ENCODE assay signal across 8 mouse cellular contexts in the genomic region with DNA sequence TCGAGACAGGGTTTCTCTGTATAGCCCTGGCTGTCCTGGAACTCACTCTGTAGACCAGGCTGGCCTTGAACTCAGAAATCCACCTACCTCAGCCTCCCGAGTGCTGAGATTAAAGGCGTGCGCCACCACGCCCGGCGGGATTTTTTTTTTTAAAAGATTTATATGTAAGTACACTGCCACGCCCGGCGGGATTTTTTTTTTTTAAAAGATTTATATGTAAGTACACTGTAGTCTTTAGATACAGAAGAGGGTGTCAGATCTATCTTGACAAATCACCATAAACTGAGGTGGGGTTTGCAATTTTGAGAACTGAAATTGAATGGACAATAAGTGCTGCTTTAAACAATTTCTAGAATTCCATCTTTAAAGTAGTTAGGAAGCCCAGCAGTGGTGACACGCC. TPM values are rescaled to one million over a fixed set of nuclear protein-coding genes. Genes with fewer than 3 reads are reported as not detected.
A peak's percentile ranks its signal among the peaks of the same experiment; 100 is the strongest.
DNase-seq lines count a peak whose midpoint lies in the region; ATAC-seq and TF ChIP-seq lines count a peak whose summit lies in the region.

No protein-coding gene starts in this region.

- ATAC-seq in hindbrain, embryonic 12.5 days (ENCODE audit: low FRiP score), result no peak
- no peak for ATAC-seq in midbrain, embryonic 11.5 days (ENCODE audit: low FRiP score)
- ATAC-seq in megakaryocyte, adult 5-6 weeks (ENCODE audit: poor library complexity, severe bottlenecking), result no peak
- no peak for ATAC-seq in inflammation-experienced regulatory T-cells, adult 6 months

- H3K4me1 ChIP-seq in heart, embryonic 10.5 days, result peaks cover 19% of the 10 kb centered on the region
- H3K4me1 ChIP-seq in E14TG2a.4 (replicated peaks; ENCODE audit: low read depth, low read length), result peaks cover 56% of the 10 kb centered on the region
- peaks cover 33% of the 10 kb centered on the region for H3K4me1 ChIP-seq in hindbrain, embryonic 12.5 days
- H3K4me1 ChIP-seq in midbrain, embryonic 11.5 days (ENCODE audit: control insufficient read depth, insufficient read depth, low read length), result peaks cover 24% of the 10 kb centered on the region

- H3K9ac ChIP-seq in hindbrain, embryonic 12.5 days, result no peak overlapping the region
- no peak overlapping the region for H3K9ac ChIP-seq in midbrain, embryonic 11.5 days (ENCODE audit: low read length)

- H3K27ac ChIP-seq in heart, embryonic 10.5 days, result no peak overlapping the region
- peak overlapping the region; percentile 87; the same call in 1 of the 2 replicates for H3K27ac ChIP-seq in hindbrain, embryonic 12.5 days
- peak overlapping the region; percentile 76; the same call in 1 of the 2 replicates for H3K27ac ChIP-seq in midbrain, embryonic 11.5 days (ENCODE audit: low read depth, low read length)

- H3K27me3 ChIP-seq in heart, embryonic 10.5 days (ENCODE audit: insufficient read depth, poor library complexity, severe bottlenecking), result no peaks in the 10 kb centered on the region
- peaks cover 8% of the 10 kb centered on the region for H3K27me3 ChIP-seq in E14TG2a.4 (ENCODE audit: insufficient read depth, low read length)
- no peaks in the 10 kb centered on the region for H3K27me3 ChIP-seq in hindbrain, embryonic 12.5 days
- no peaks in the 10 kb centered on the region for H3K27me3 ChIP-seq in midbrain, embryonic 11.5 days (ENCODE audit: control insufficient read depth, insufficient read depth, low read length)

- WGBS in heart, embryonic 10.5 days, result 45% methylated on average over 11 of the region's 11 CpGs
- 50% methylated on average over 11 of the region's 11 CpGs for WGBS in hindbrain, embryonic 12.5 days
- WGBS in midbrain, embryonic 11.5 days, result 54% methylated on average over 11 of the region's 11 CpGs

- no peak for TF ChIP-seq CTCF in E14TG2a.4 (conservative IDR thresholded peaks at IDR 0.05; ENCODE audit: low read length)

- H3K9me3 ChIP-seq in heart, embryonic 10.5 days, result no peaks in the 10 kb centered on the region
- no peaks in the 10 kb centered on the region for H3K9me3 ChIP-seq in E14TG2a.4 (ENCODE audit: low read length)
- H3K9me3 ChIP-seq in hindbrain, embryonic 12.5 days (replicated peaks), result no peaks in the 10 kb centered on the region
- no peaks in the 10 kb centered on the region for H3K9me3 ChIP-seq in midbrain, embryonic 11.5 days (ENCODE audit: control insufficient read depth, low read length)

- peaks cover 33% of the 10 kb centered on the region for H3K36me3 ChIP-seq in heart, embryonic 10.5 days
- H3K36me3 ChIP-seq in E14TG2a.4 (ENCODE audit: insufficient read depth, low read length), result peaks cover 51% of the 10 kb centered on the region
- peaks cover 31% of the 10 kb centered on the region for H3K36me3 ChIP-seq in hindbrain, embryonic 12.5 days
- peaks cover 12% of the 10 kb centered on the region; the same call in 1 of the 2 replicates for H3K36me3 ChIP-seq in midbrain, embryonic 11.5 days (ENCODE audit: control insufficient read depth, insufficient read depth, low read length)

- H3K4me3 ChIP-seq in heart, embryonic 10.5 days, result peak overlapping the region; percentile 88
- H3K4me3 ChIP-seq in E14TG2a.4 (replicated peaks; ENCODE audit: low read length), result peak overlapping the region; percentile 90
- H3K4me3 ChIP-seq in hindbrain, embryonic 12.5 days, result peak overlapping the region; percentile 87; the same call in 1 of the 2 replicates
- no peak overlapping the region for H3K4me3 ChIP-seq in midbrain, embryonic 11.5 days (ENCODE audit: low read depth, low read length)

- DNase-seq in heart, embryonic 10.5 days (ENCODE audit: low spot score), result no peak
- DNase-seq in heart, adult 8-10 months (ENCODE audit: low spot score), result no peak
- no peak for DNase-seq in midbrain, embryonic 11.5 days (ENCODE audit: low spot score, missing footprints)
- no peak for DNase-seq in adrenal gland, adult 2 months

- H3K4me2 ChIP-seq in hindbrain, embryonic 12.5 days (replicated peaks), result peak overlapping the region; percentile 86
- peak overlapping the region; percentile 82; the same call in 1 of the 2 replicates for H3K4me2 ChIP-seq in midbrain, embryonic 11.5 days

RNA-seq across cellular contexts. Expression of gene Lmln, which starts 0.9 kb away (rescaled TPM):
- 3.0 and 3.3 TPM in 2 replicates for polyA plus RNA-seq in heart, embryonic 10.5 days (2016; fragmentation: Nextera tagmentation; extraction: Ambion mirVana)
- 1 to 10 TPM; 1.5 to 5.4 (median 2.1) TPM for total RNA-seq in heart, adult 8-10 months (2022)
- 3.0 and 3.4 TPM in 2 replicates for polyA plus RNA-seq in hindbrain, embryonic 12.5 days (2016; fragmentation: Nextera tagmentation; extraction: Ambion mirVana)
- polyA plus RNA-seq in midbrain, embryonic 11.5 days (2014; fragmentation: Nextera tagmentation; extraction: Ambion mirVana), result 2.7 and 3.3 TPM in 2 replicates
- 10 to 100 TPM; 16.5 to 17.2 TPM for total RNA-seq in adrenal gland, adult 2 months (2021)
- polyA plus RNA-seq in adrenal gland, adult 2 months (2012; rRNA removed), result 5.5 and 9.6 TPM in 2 replicates
- total RNA-seq in megakaryocyte, adult 5-6 weeks (2015), result 1.4 and 1.6 TPM in 2 replicates
- 2.2 and 2.6 TPM in 2 replicates for total RNA-seq in megakaryocyte, adult 5-6 weeks (2017)
- under 1 TPM; 0.12 to 0.57 (median 0.24) TPM for polyA plus RNA-seq in inflammation-experienced regulatory T-cells, adult 6 months (2017; shearing (Covaris generic))

RNA-seq across cellular contexts. Expression of gene Rpl35a, which starts 5.1 kb away (rescaled TPM):
- polyA plus RNA-seq in heart, embryonic 10.5 days (2016; fragmentation: Nextera tagmentation; extraction: Ambion mirVana), result 737 and 843 TPM in 2 replicates
- total RNA-seq in heart, adult 8-10 months (2022), result 100 to 1,000 TPM; 282 to 337 (median 300) TPM
- polyA plus RNA-seq in hindbrain, embryonic 12.5 days (2016; fragmentation: Nextera tagmentation; extraction: Ambion mirVana), result 568 and 650 TPM in 2 replicates
- polyA plus RNA-seq in midbrain, embryonic 11.5 days (2014; fragmentation: Nextera tagmentation; extraction: Ambion mirVana), result 809 and 861 TPM in 2 replicates
- total RNA-seq in adrenal gland, adult 2 months (2021), result 100 to 1,000 TPM; 378 to 722 TPM
- polyA plus RNA-seq in adrenal gland, adult 2 months (2012; rRNA removed), result 23.8 and 26.0 TPM in 2 replicates
- 1,940 and 2,009 TPM in 2 replicates for total RNA-seq in megakaryocyte, adult 5-6 weeks (2015)
- 1,458 and 1,666 TPM in 2 replicates for total RNA-seq in megakaryocyte, adult 5-6 weeks (2017)
- polyA plus RNA-seq in inflammation-experienced regulatory T-cells, adult 6 months (2017; shearing (Covaris generic)), result 1,000 to 10,000 TPM; 1,095 to 1,593 (median 1,512) TPM

RNA-seq across cellular contexts. Expression of gene Iqcg, which starts 5.4 kb away (rescaled TPM):
- polyA plus RNA-seq in heart, embryonic 10.5 days (2016; fragmentation: Nextera tagmentation; extraction: Ambion mirVana), result 1.8 and 2.4 TPM in 2 replicates
- 1 to 10 TPM in 1 of 4 experiments, under 1 TPM in 3; 0.31 to 1.6 (median 0.45) TPM for total RNA-seq in heart, adult 8-10 months (2022)
- polyA plus RNA-seq in hindbrain, embryonic 12.5 days (2016; fragmentation: Nextera tagmentation; extraction: Ambion mirVana), result 6.5 and 6.9 TPM in 2 replicates
- polyA plus RNA-seq in midbrain, embryonic 11.5 days (2014; fragmentation: Nextera tagmentation; extraction: Ambion mirVana), result 5.7 and 6.5 TPM in 2 replicates
- 1 to 10 TPM; 1.8 to 2.0 TPM for total RNA-seq in adrenal gland, adult 2 months (2021)
- 0.01 and 0.06 TPM in 2 replicates for polyA plus RNA-seq in adrenal gland, adult 2 months (2012; rRNA removed)
- total RNA-seq in megakaryocyte, adult 5-6 weeks (2015), result 0.14 TPM in 1 of 2 replicates, not detected in the other
- 0.15 and 0.53 TPM in 2 replicates for total RNA-seq in megakaryocyte, adult 5-6 weeks (2017)
- 1 to 10 TPM in 2 of 3 experiments, under 1 TPM in 1; 0.86 to 2.4 (median 1.4) TPM for polyA plus RNA-seq in inflammation-experienced regulatory T-cells, adult 6 months (2017; shearing (Covaris generic))

Comparison
In these comparisons a context has a peak if more than half of its experiments do, and no peak if none do; other contexts are left out.
1. RNA of gene Rpl35a, which starts 5.1 kb away (polyA plus RNA-seq): 1,095 to 1,593 TPM in inflammation-experienced regulatory T-cells, adult 6 months, 809 to 861 TPM in midbrain, embryonic 11.5 days, 737 to 843 TPM in heart, embryonic 10.5 days and 568 to 650 TPM in hindbrain, embryonic 12.5 days; 23.8 to 26.0 TPM in adrenal gland, adult 2 months; every median in the first group is over 10 times any median in the second.